Comparison of ENCODE assay signal across 9 mouse cellular contexts in genomic region chr9:107640257-107640772, GRCm38 (mm10). TPM values are rescaled to one million over a fixed set of nuclear protein-coding genes. Genes with fewer than 3 reads are reported as not detected.
DNase-seq lines count a peak whose midpoint lies in the region; ATAC-seq and TF ChIP-seq lines count a peak whose summit lies in the region.
"Had no signal": no experiment of that assay in that cellular context is flagged by ENCODE, and none has a peak within 500 bp of the region (broad histone marks: within the 10 kb centered on the region; RNA-seq: fewer than 3 reads in every experiment).

No protein-coding gene starts in this region.

- H3K36me3 ChIP-seq in limb, embryonic 12.5 days: no peaks in the 10 kb centered on the region
- H3K36me3 ChIP-seq in spleen, adult 2 months (ENCODE audit: control insufficient read depth, insufficient read depth, low read length): no peaks in the 10 kb centered on the region
- H3K36me3 ChIP-seq: embryonic facial prominence, embryonic 12.5 days had no signal

- no peak for TF ChIP-seq CTCF in layer of hippocampus, adult 2 months (conservative IDR thresholded peaks at IDR 0.05)
- TF ChIP-seq CTCF in spleen, adult 2 months (IDR thresholded peaks at IDR 0.05; ENCODE audit: extremely low read depth, insufficient read depth, insufficient read length, insufficient replicate concordance): no peak

- no peaks in the 10 kb centered on the region for H3K9me3 ChIP-seq in limb, embryonic 12.5 days
- H3K9me3 ChIP-seq: embryonic facial prominence, embryonic 12.5 days had no signal

- H3K4me1 ChIP-seq in limb, embryonic 12.5 days (replicated peaks): peaks cover 36% of the 10 kb centered on the region
- H3K4me1 ChIP-seq in spleen, adult 2 months (ENCODE audit: control insufficient read depth, insufficient read depth, insufficient read length): peaks cover 20% of the 10 kb centered on the region; the same call in 1 of the 2 replicates

- no peak overlapping the region for H3K4me2 ChIP-seq in limb, embryonic 12.5 days
- H3K4me2 ChIP-seq: embryonic facial prominence, embryonic 12.5 days had no signal

- TF ChIP-seq POLR2A in spleen, adult 2 months (IDR thresholded peaks at IDR 0.05; ENCODE audit: low read depth, low read length): no peak

- ATAC-seq in limb, embryonic 12.5 days (ENCODE audit: insufficient number of reproducible peaks, insufficient read depth, low FRiP score, low TSS enrichment, low read depth): no peak

- H3K27me3 ChIP-seq in limb, embryonic 12.5 days: no peaks in the 10 kb centered on the region
- H3K27me3 ChIP-seq in spleen, adult 2 months (ENCODE audit: control insufficient read depth, insufficient read depth, low read length): no peaks in the 10 kb centered on the region
- H3K27me3 ChIP-seq: embryonic facial prominence, embryonic 12.5 days had no signal

- 46% methylated on average over 8 of the region's 8 CpGs for WGBS in limb, embryonic 12.5 days
- WGBS in spleen, adult 2 months: 11% methylated on average over 8 of the region's 8 CpGs

- no peak overlapping the region for H3K27ac ChIP-seq in layer of hippocampus, adult 2 months
- 0 out of 2 replicates have a peak overlapping the region, but pooled peaks have one; percentile 7 for H3K27ac ChIP-seq in limb, embryonic 12.5 days
- peak overlapping the region; percentile 82 for H3K27ac ChIP-seq in spleen, adult 2 months (ENCODE audit: insufficient read depth, low read length)
- H3K27ac ChIP-seq: embryonic facial prominence, embryonic 12.5 days had no signal

- no peak overlapping the region for H3K4me3 ChIP-seq in layer of hippocampus, adult 2 months
- no peak overlapping the region for H3K4me3 ChIP-seq in limb, embryonic 12.5 days (replicated peaks)
- no peak overlapping the region for H3K4me3 ChIP-seq in spleen, adult 2 months (ENCODE audit: extremely low read depth, insufficient read depth, insufficient read length)
- H3K4me3 ChIP-seq: embryonic facial prominence, embryonic 12.5 days had no signal

- peak; percentile 81 for DNase-seq in layer of hippocampus, adult 9-11 months
- DNase-seq in layer of hippocampus, adult 2 months (ENCODE audit: low spot score in 2 of 2): no peak
- DNase-seq in brain, adult 2 months (ENCODE audit: low read depth, low spot score): peak; percentile 58
- DNase-seq in spleen, adult 2 months (ENCODE audit: low read depth in 1 of 2, low spot score in 2 of 2): peak; percentile 65
- DNase-seq in Muller cell, postnatal 12 days (ENCODE audit: inconsistent ontology term): no peak
- DNase-seq in cerebellum, postnatal 36 days: no peak
- DNase-seq in layer of hippocampus, postnatal 14 days (ENCODE audit: low spot score in 2 of 2): no peak

- H3K9ac ChIP-seq in limb, embryonic 12.5 days (replicated peaks): no peak overlapping the region
- H3K9ac ChIP-seq: embryonic facial prominence, embryonic 12.5 days had no signal

RNA-seq across cellular contexts. Expression of gene Gnai2, which starts 5.1 kb away (rescaled TPM):
- 100 to 1,000 TPM; 208 to 222 TPM for total RNA-seq in layer of hippocampus, adult 2 months (2021)
- 400 and 416 TPM in 2 replicates for polyA plus RNA-seq in limb, embryonic 12.5 days (2016; fragmentation: Nextera tagmentation; extraction: Ambion mirVana)
- polyA plus RNA-seq in spleen, adult 2 months (2012; rRNA removed): 752 and 1,030 TPM in 2 replicates
- 100 to 1,000 TPM; 215 to 224 TPM for total RNA-seq in layer of hippocampus, postnatal 14 days (2021)

RNA-seq across cellular contexts. Expression of gene Slc38a3, which starts 29.0 kb away (rescaled TPM):
- total RNA-seq in layer of hippocampus, adult 2 months (2021): 10 to 100 TPM; 55.7 to 65.0 TPM
- polyA plus RNA-seq in limb, embryonic 12.5 days (2016; fragmentation: Nextera tagmentation; extraction: Ambion mirVana): 3.5 and 5.0 TPM in 2 replicates
- polyA plus RNA-seq in spleen, adult 2 months (2012; rRNA removed): 10.6 and 13.9 TPM in 2 replicates
- total RNA-seq in layer of hippocampus, postnatal 14 days (2021): 10 to 100 TPM; 83.3 to 98.4 TPM

RNA-seq across cellular contexts. Expression of gene Sema3b, which starts 31.3 kb away (rescaled TPM):
- total RNA-seq in layer of hippocampus, adult 2 months (2021): 1 to 10 TPM; 1.9 to 2.2 TPM
- 8.1 and 9.1 TPM in 2 replicates for polyA plus RNA-seq in limb, embryonic 12.5 days (2016; fragmentation: Nextera tagmentation; extraction: Ambion mirVana)
- polyA plus RNA-seq in spleen, adult 2 months (2012; rRNA removed): 3.3 TPM in 2 replicates
- total RNA-seq in layer of hippocampus, postnatal 14 days (2021): 1 to 10 TPM; 2.0 to 4.9 TPM

RNA-seq across cellular contexts. Expression of gene Gnat1, which starts 39.2 kb away (rescaled TPM):
- total RNA-seq in layer of hippocampus, adult 2 months (2021): under 1 TPM in 1 of 2 experiments, not detected in 1; 0.17 TPM
- 2.1 and 2.2 TPM in 2 replicates for polyA plus RNA-seq in limb, embryonic 12.5 days (2016; fragmentation: Nextera tagmentation; extraction: Ambion mirVana)
- polyA plus RNA-seq in spleen, adult 2 months (2012; rRNA removed): not detected in 2 replicates
- under 1 TPM in 1 of 2 experiments, not detected in 1; 0.60 TPM for total RNA-seq in layer of hippocampus, postnatal 14 days (2021)

RNA-seq across cellular contexts. Expression of gene Ifrd2, which starts 52.9 kb away (rescaled TPM):
- 10 to 100 TPM; 13.7 to 15.2 TPM for total RNA-seq in layer of hippocampus, adult 2 months (2021)
- polyA plus RNA-seq in limb, embryonic 12.5 days (2016; fragmentation: Nextera tagmentation; extraction: Ambion mirVana): 38.5 and 40.2 TPM in 2 replicates
- 71.2 and 78.3 TPM in 2 replicates for polyA plus RNA-seq in spleen, adult 2 months (2012; rRNA removed)
- 10 to 100 TPM; 12.1 to 13.0 TPM for total RNA-seq in layer of hippocampus, postnatal 14 days (2021)

Comparison
In these comparisons a context has a peak if more than half of its experiments do, and no peak if none do; other contexts are left out.
1. DNase-seq: peak in layer of hippocampus, adult 9-11 months (single experiment), brain, adult 2 months (single experiment) and spleen, adult 2 months (2 of 2); none in layer of hippocampus, adult 2 months (0 of 2), Muller cell, postnatal 12 days (single experiment), cerebellum, postnatal 36 days (0 of 2) and layer of hippocampus, postnatal 14 days (0 of 2).